Mouse (Mus musculus): ENCODE measurements around the gene Zfhx3. TPM values are rescaled to one million over a fixed set of nuclear protein-coding genes. Genes with fewer than 3 reads are reported as not detected.

The Zfhx3 gene
- total and polyA plus RNA-seq, 2 experiments from 2014 or later: 9.6 to 13.8 TPM

- H3K4me3 ChIP-seq (ENCODE audit: low read depth, low read length): no peak overlapping the region
- DNase-seq (no peak), ATAC-seq (no peak)
- H3K9ac ChIP-seq: no peak overlapping the region
- H3K27ac ChIP-seq (ENCODE audit: low read depth, low read length): no peak overlapping the region
- H3K27me3 ChIP-seq (ENCODE audit: insufficient read depth, low read length): no peaks in the 10 kb centered on the region
- TF ChIP-seq CTCF (IDR thresholded peaks at IDR 0.05; ENCODE audit: low read depth): no peak
- no peaks in the 10 kb centered on the region for H3K36me3 ChIP-seq (ENCODE audit: insufficient read depth)
- no peaks in the 10 kb centered on the region for H3K4me1 ChIP-seq (ENCODE audit: insufficient read depth)
- H3K9me3 ChIP-seq (ENCODE audit: low read length): no peaks in the 10 kb centered on the region
- no peak overlapping the region for H3K4me2 ChIP-seq (ENCODE audit: low read depth)
- 80% methylated on average over 2 of the region's 2 CpGs for WGBS
Observed at GRCm38 (mm10) chr8:108222091-108222490, 279.6 kb downstream of the Zfhx3 start.

- H3K9me3 ChIP-seq (ENCODE audit: low read length): no peaks in the 10 kb centered on the region
- no peak for DNase-seq
- no peak for ATAC-seq
- H3K4me1 ChIP-seq (ENCODE audit: insufficient read depth): no peaks in the 10 kb centered on the region
- H3K36me3 ChIP-seq (ENCODE audit: insufficient read depth): no peaks in the 10 kb centered on the region
- TF ChIP-seq CTCF (IDR thresholded peaks at IDR 0.05; ENCODE audit: low read depth): no peak
- H3K9ac ChIP-seq: no peak overlapping the region
- H3K27ac ChIP-seq (ENCODE audit: low read depth, low read length): no peak overlapping the region
- H3K4me2 ChIP-seq (ENCODE audit: low read depth): no peak overlapping the region
- no peaks in the 10 kb centered on the region for H3K27me3 ChIP-seq (ENCODE audit: insufficient read depth, low read length)
- WGBS: 79% methylated on average over 7 of the region's 7 CpGs
- H3K4me3 ChIP-seq (ENCODE audit: low read depth, low read length): no peak overlapping the region
Observed at GRCm38 (mm10) chr8:108232326-108232725, 289.9 kb downstream of the Zfhx3 start.

GRCm38 (mm10) chr8:108234481-108234880 lies 292.0 kb downstream of the Zfhx3 start:
- ATAC-seq (no peak), DNase-seq (no peak)
- WGBS: 61% methylated on average over 4 of the region's 4 CpGs
- Histone ChIP-seq H3K4me2 (ENCODE audit: low read depth) (no peak overlapping the region), H3K9me3 (ENCODE audit: low read length) (no peaks in the 10 kb centered on the region), H3K27ac (ENCODE audit: low read depth, low read length) (no peak overlapping the region), H3K4me1 (ENCODE audit: insufficient read depth) (no peaks in the 10 kb centered on the region), H3K36me3 (ENCODE audit: insufficient read depth) (no peaks in the 10 kb centered on the region), H3K27me3 (ENCODE audit: insufficient read depth, low read length) (no peaks in the 10 kb centered on the region), H3K4me3 (ENCODE audit: low read depth, low read length) (no peak overlapping the region), H3K9ac (no peak overlapping the region)
- no peak for TF ChIP-seq CTCF (IDR thresholded peaks at IDR 0.05; ENCODE audit: low read depth)

DNA sequence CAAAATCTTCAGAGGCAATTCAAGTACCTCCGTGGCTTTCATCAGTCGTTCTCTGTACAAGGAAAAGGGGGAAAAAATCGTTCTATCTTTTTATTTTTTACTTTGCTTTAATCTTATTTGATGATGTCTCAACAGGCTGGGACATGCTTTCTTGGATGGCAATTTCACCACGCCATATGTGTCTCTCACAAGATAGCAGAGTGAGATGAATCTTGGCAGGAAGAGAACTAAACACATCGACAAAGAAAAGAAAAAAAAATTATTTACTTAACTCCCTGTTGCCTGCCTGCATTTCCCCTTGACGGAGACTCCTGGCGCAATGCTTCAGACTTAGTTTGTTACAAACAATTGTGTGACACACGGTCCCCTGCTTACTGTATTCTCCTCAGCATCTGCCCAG lies 294.3 kb downstream of the Zfhx3 start:
- H3K9ac ChIP-seq: no peak overlapping the region
- TF ChIP-seq CTCF (IDR thresholded peaks at IDR 0.05; ENCODE audit: low read depth): no peak
- no peak overlapping the region for H3K27ac ChIP-seq (ENCODE audit: low read depth, low read length)
- WGBS: 38% methylated on average over 8 of the region's 8 CpGs
- H3K4me3 ChIP-seq (ENCODE audit: low read depth, low read length): no peak overlapping the region
- no peaks in the 10 kb centered on the region for H3K36me3 ChIP-seq (ENCODE audit: insufficient read depth)
- DNase-seq (peak; percentile 78), ATAC-seq (peak; percentile 73)
- no peaks in the 10 kb centered on the region for H3K4me1 ChIP-seq (ENCODE audit: insufficient read depth)
- H3K9me3 ChIP-seq (ENCODE audit: low read length): no peaks in the 10 kb centered on the region
- no peak overlapping the region for H3K4me2 ChIP-seq (ENCODE audit: low read depth)
- no peaks in the 10 kb centered on the region; the same call in 1 of the 2 replicates for H3K27me3 ChIP-seq (ENCODE audit: insufficient read depth, low read length)

GRCm38 (mm10) chr8:108239531-108239930 lies 297.1 kb downstream of the Zfhx3 start:
- ATAC-seq (no peak), DNase-seq (no peak)
- Histone ChIP-seq H3K4me3 (ENCODE audit: low read depth, low read length) (no peak overlapping the region), H3K27me3 (ENCODE audit: insufficient read depth, low read length) (peaks cover 7% of the 10 kb centered on the region), H3K4me1 (ENCODE audit: insufficient read depth) (no peaks in the 10 kb centered on the region), H3K9me3 (ENCODE audit: low read length) (no peaks in the 10 kb centered on the region), H3K36me3 (ENCODE audit: insufficient read depth) (no peaks in the 10 kb centered on the region), H3K4me2 (ENCODE audit: low read depth) (no peak overlapping the region), H3K9ac (no peak overlapping the region), H3K27ac (ENCODE audit: low read depth, low read length) (no peak overlapping the region)
- no peak for TF ChIP-seq CTCF (IDR thresholded peaks at IDR 0.05; ENCODE audit: low read depth)
- 66% methylated on average over 5 of the region's 5 CpGs for WGBS

- H3K9me3 ChIP-seq (ENCODE audit: low read length): no peaks in the 10 kb centered on the region
- peaks cover 7% of the 10 kb centered on the region for H3K27me3 ChIP-seq (ENCODE audit: insufficient read depth, low read length)
- no peak overlapping the region for H3K4me2 ChIP-seq (ENCODE audit: low read depth)
- H3K36me3 ChIP-seq (ENCODE audit: insufficient read depth): no peaks in the 10 kb centered on the region
- H3K4me1 ChIP-seq (ENCODE audit: insufficient read depth): 0 out of 2 replicates have a peak, but pooled peaks cover 3% of the 10 kb centered on the region
- no peak overlapping the region for H3K4me3 ChIP-seq (ENCODE audit: low read depth, low read length)
- H3K27ac ChIP-seq (ENCODE audit: low read depth, low read length): no peak overlapping the region; the same call in 1 of the 2 replicates
- TF ChIP-seq CTCF (IDR thresholded peaks at IDR 0.05; ENCODE audit: low read depth): no peak
- H3K9ac ChIP-seq: no peak overlapping the region
- 58% methylated on average over 19 of the region's 19 CpGs for WGBS
- no peak for DNase-seq
- no peak for ATAC-seq
Observed at GRCm38 (mm10) chr8:108241041-108241690, 298.7 kb downstream of the Zfhx3 start.

- no peaks in the 10 kb centered on the region for H3K36me3 ChIP-seq (ENCODE audit: insufficient read depth)
- ATAC-seq (no peak), DNase-seq (peak; percentile 52)
- no peaks in the 10 kb centered on the region for H3K9me3 ChIP-seq (ENCODE audit: low read length)
- no peak overlapping the region for H3K4me3 ChIP-seq (ENCODE audit: low read depth, low read length)
- WGBS: 31% methylated on average over 9 of the region's 9 CpGs
- TF ChIP-seq CTCF (IDR thresholded peaks at IDR 0.05; ENCODE audit: low read depth): no peak
- peaks cover 16% of the 10 kb centered on the region for H3K27me3 ChIP-seq (ENCODE audit: insufficient read depth, low read length)
- 0 out of 2 replicates have a peak, but pooled peaks cover 3% of the 10 kb centered on the region for H3K4me1 ChIP-seq (ENCODE audit: insufficient read depth)
- H3K27ac ChIP-seq (ENCODE audit: low read depth, low read length): 0 out of 2 replicates have a peak overlapping the region, but pooled peaks have one; percentile 15
- H3K4me2 ChIP-seq (ENCODE audit: low read depth): no peak overlapping the region
- H3K9ac ChIP-seq: no peak overlapping the region
Observed at GRCm38 (mm10) chr8:108243270-108243669, 300.8 kb downstream of the Zfhx3 start.
